Mouse (Mus musculus): Measurements from ENCODE around the gene Klhl33.

DNA sequence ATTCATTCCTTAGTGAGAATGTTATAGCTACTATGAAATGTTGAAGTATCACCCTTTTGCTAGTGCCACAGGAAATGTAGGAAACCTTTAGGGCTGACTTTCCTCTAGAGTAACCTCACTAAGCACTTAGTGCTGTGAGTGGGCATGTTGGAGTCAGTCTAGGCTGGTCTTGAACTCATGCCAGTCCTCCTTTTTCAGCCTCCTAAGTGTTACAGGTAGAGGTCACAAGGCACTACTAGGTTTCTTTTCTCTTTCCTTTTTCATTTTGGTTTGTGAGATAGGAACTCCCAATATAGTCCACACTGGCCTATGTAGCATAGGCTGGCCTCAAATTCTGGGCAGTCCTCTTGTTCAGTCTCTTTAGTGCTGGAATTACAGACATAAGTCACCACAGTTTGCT lies 1.9 kb downstream of the Klhl33 start:
- TF ChIP-seq CTCF (IDR thresholded peaks at IDR 0.05), result no peak
- TF ChIP-seq EP300 (IDR thresholded peaks at IDR 0.05), result no peak
